Mouse (Mus musculus) stomach, embryonic 14.5 days (tissue): ENCODE measurements at regions not wholly inside any gene's neighbourhood (a gene's known extent, or its start where the extent isn't known, plus 50 kb on each side); places are given as distances from the start of the nearest gene placed in this dataset.

ENCODE experiments used
- ATAC-seq: fragments of 200-750 bp; cut with Nextera tagmentation; 2 replicates; pipeline ENCODE4 v1.8.0; 2017; ENCODE audit warnings: low read depth, moderate TSS enrichment; ENCODE audit not compliant: insufficient number of reproducible peaks, insufficient read depth, low FRiP score
- H3K27ac ChIP-seq: fragments of 300-500 bp; sonication (generic); 2 replicates; pipeline ENCODE4 v1.5.1; 2014; ENCODE audit warnings: mild to moderate bottlenecking, low read length, moderate library complexity, mixed read lengths
- H3K27me3 ChIP-seq: fragments of 300-500 bp; sonication (generic); 2 replicates; pipeline ENCODE4 v1.6.1; 2014; ENCODE audit warnings: low read length, control low read depth, mixed read lengths; ENCODE audit not compliant: control insufficient read depth, insufficient read depth
- H3K36me3 ChIP-seq: fragments of 300-500 bp; sonication (generic); 2 replicates; pipeline ENCODE4 v1.6.1; 2014; ENCODE audit warnings: mild to moderate bottlenecking, control low read depth, low read length, moderate library complexity, mixed read lengths; ENCODE audit not compliant: control insufficient read depth, insufficient read depth
- H3K4me1 ChIP-seq: fragments of 300-500 bp; sonication (generic); 2 replicates; pipeline ENCODE4 v1.6.1; 2014; ENCODE audit warnings: low read length, control low read depth, mixed read lengths; ENCODE audit not compliant: control insufficient read depth, insufficient read depth
- H3K4me2 ChIP-seq: fragments of 300-500 bp; sonication (generic); replicated peaks from 2 replicates; pipeline ENCODE4 v1.6.1; 2014; ENCODE audit warnings: low read depth, low read length, control low read depth
- H3K4me3 ChIP-seq: fragments of 300-500 bp; sonication (generic); 2 replicates; pipeline ENCODE4 v1.5.1; 2014; ENCODE audit warnings: low read depth, low read length, control low read depth
- H3K9ac ChIP-seq: fragments of 300-500 bp; sonication (generic); replicated peaks from 2 replicates; pipeline ENCODE4 v1.6.1; 2014; ENCODE audit warnings: low read depth, mild to moderate bottlenecking, control low read depth, low read length, moderate library complexity, mixed read lengths
- H3K9me3 ChIP-seq: fragments of 300-500 bp; sonication (generic); 2 replicates; pipeline ENCODE4 v1.6.1; 2016; ENCODE audit warnings: low read depth, low read length, control low read depth; ENCODE audit not compliant: control insufficient read depth
- whole genome bisulfite sequencing: fragments of 180-500 bp; shearing (Covaris S2); extraction: QIAGEN DNeasy Blood & Tissue Kit; methylation state at CpG from one replicate; pipeline ENCODE4 v1.1.7; 2014; 5-methylcytosine and 5-hydroxymethylcytosine counted together

- ATAC-seq, result no peak
- H3K36me3 ChIP-seq, result no peaks in the 10 kb centered on the region
- no peak overlapping the region for H3K27ac ChIP-seq
- no peaks in the 10 kb centered on the region for H3K27me3 ChIP-seq
- H3K4me2 ChIP-seq, result no peak overlapping the region
- 75% methylated on average over 5 of the region's 5 CpGs for WGBS
- no peak overlapping the region for H3K9ac ChIP-seq
- no peaks in the 10 kb centered on the region for H3K4me1 ChIP-seq
- H3K9me3 ChIP-seq, result no peaks in the 10 kb centered on the region
- H3K4me3 ChIP-seq, result no peak overlapping the region
Observed at GRCm38 (mm10) chr1:60665329-60665728, 51.3 kb upstream of the Cd28 start.

GRCm38 (mm10) chr1:60662301-60662986 is 54.2 kb upstream of the Cd28 start:
- Histone ChIP-seq H3K9me3 (no peaks in the 10 kb centered on the region), H3K4me3 (no peak overlapping the region), H3K4me2 (no peak overlapping the region), H3K27ac (no peak overlapping the region), H3K4me1 (no peaks in the 10 kb centered on the region), H3K36me3 (no peaks in the 10 kb centered on the region), H3K9ac (no peak overlapping the region), H3K27me3 (no peaks in the 10 kb centered on the region)
- ATAC-seq, result no peak
- 32% methylated on average over 9 of the region's 9 CpGs for WGBS

GRCm38 (mm10) chr1:60661857-60662256 is 54.7 kb upstream of the Cd28 start:
- no peak overlapping the region for H3K9ac ChIP-seq
- H3K4me3 ChIP-seq, result no peak overlapping the region
- H3K27ac ChIP-seq, result no peak overlapping the region
- H3K4me2 ChIP-seq, result no peak overlapping the region
- no peak for ATAC-seq
- H3K9me3 ChIP-seq, result no peaks in the 10 kb centered on the region
- H3K27me3 ChIP-seq, result no peaks in the 10 kb centered on the region
- H3K4me1 ChIP-seq, result no peaks in the 10 kb centered on the region
- no peaks in the 10 kb centered on the region for H3K36me3 ChIP-seq
- 50% methylated on average over 2 of the region's 2 CpGs for WGBS

- no peaks in the 10 kb centered on the region for H3K36me3 ChIP-seq
- H3K27ac ChIP-seq, result no peak overlapping the region
- no peak overlapping the region for H3K4me2 ChIP-seq
- no peak for ATAC-seq
- H3K9me3 ChIP-seq, result no peaks in the 10 kb centered on the region
- 85% methylated on average over 1 of the region's 1 CpGs for WGBS
- H3K4me3 ChIP-seq, result no peak overlapping the region
- H3K4me1 ChIP-seq, result no peaks in the 10 kb centered on the region
- H3K27me3 ChIP-seq, result no peaks in the 10 kb centered on the region
- H3K9ac ChIP-seq, result no peak overlapping the region
Observed at GRCm38 (mm10) chr1:60659604-60660003, 57.0 kb upstream of the Cd28 start.

GRCm38 (mm10) chr1:60659041-60659440 is 57.6 kb upstream of the Cd28 start:
- no peak overlapping the region for H3K4me3 ChIP-seq
- no peaks in the 10 kb centered on the region for H3K4me1 ChIP-seq
- no peak for ATAC-seq
- WGBS, result 64% methylated on average over 2 of the region's 2 CpGs
- H3K36me3 ChIP-seq, result no peaks in the 10 kb centered on the region
- no peaks in the 10 kb centered on the region for H3K27me3 ChIP-seq
- H3K27ac ChIP-seq, result no peak overlapping the region
- no peaks in the 10 kb centered on the region for H3K9me3 ChIP-seq
- H3K9ac ChIP-seq, result no peak overlapping the region
- H3K4me2 ChIP-seq, result no peak overlapping the region

GRCm38 (mm10) chr1:60658383-60658782 is 58.2 kb upstream of the Cd28 start:
- no peak overlapping the region for H3K27ac ChIP-seq
- no peaks in the 10 kb centered on the region for H3K4me1 ChIP-seq
- H3K36me3 ChIP-seq, result no peaks in the 10 kb centered on the region
- no peak overlapping the region for H3K9ac ChIP-seq
- H3K27me3 ChIP-seq, result no peaks in the 10 kb centered on the region
- WGBS, result 69% methylated on average over 4 of the region's 4 CpGs
- ATAC-seq, result no peak
- no peak overlapping the region for H3K4me2 ChIP-seq
- H3K4me3 ChIP-seq, result no peak overlapping the region
- no peaks in the 10 kb centered on the region for H3K9me3 ChIP-seq

GRCm38 (mm10) chr1:60657511-60657910 is 59.1 kb upstream of the Cd28 start:
- ATAC-seq, result no peak
- H3K36me3 ChIP-seq, result no peaks in the 10 kb centered on the region
- H3K27ac ChIP-seq, result no peak overlapping the region
- no peaks in the 10 kb centered on the region for H3K9me3 ChIP-seq
- no peak overlapping the region for H3K4me3 ChIP-seq
- no peak overlapping the region for H3K9ac ChIP-seq
- H3K4me2 ChIP-seq, result no peak overlapping the region
- no peaks in the 10 kb centered on the region for H3K27me3 ChIP-seq
- no peaks in the 10 kb centered on the region; the same call in 1 of the 2 replicates for H3K4me1 ChIP-seq
- WGBS, result 63% methylated on average over 6 of the region's 6 CpGs

GRCm38 (mm10) chr1:60656976-60657375 is 59.6 kb upstream of the Cd28 start:
- Histone ChIP-seq H3K27ac (no peak overlapping the region), H3K9ac (no peak overlapping the region), H3K27me3 (no peaks in the 10 kb centered on the region), H3K4me3 (no peak overlapping the region), H3K4me1 (no peaks in the 10 kb centered on the region; the same call in 1 of the 2 replicates), H3K9me3 (no peaks in the 10 kb centered on the region), H3K36me3 (no peaks in the 10 kb centered on the region), H3K4me2 (no peak overlapping the region)
- 30% methylated on average over 4 of the region's 4 CpGs for WGBS
- no peak for ATAC-seq
